Mouse (Mus musculus) erythroblast, embryonic 14.5 days (primary cell): ENCODE measurements around the gene Armh3.

Source experiments
- GATA1 ChIP-seq: IDR thresholded peaks from 2 replicates; pipeline ENCODE4 v1.6.1; 2012; ENCODE audit warnings: low read length, inconsistent platforms, mixed read lengths
- TAL1 ChIP-seq: IDR thresholded peaks from 3 replicates; pipeline ENCODE4 v1.6.1; 2012; ENCODE audit warnings: low read length, inconsistent platforms, mixed read lengths

DNA sequence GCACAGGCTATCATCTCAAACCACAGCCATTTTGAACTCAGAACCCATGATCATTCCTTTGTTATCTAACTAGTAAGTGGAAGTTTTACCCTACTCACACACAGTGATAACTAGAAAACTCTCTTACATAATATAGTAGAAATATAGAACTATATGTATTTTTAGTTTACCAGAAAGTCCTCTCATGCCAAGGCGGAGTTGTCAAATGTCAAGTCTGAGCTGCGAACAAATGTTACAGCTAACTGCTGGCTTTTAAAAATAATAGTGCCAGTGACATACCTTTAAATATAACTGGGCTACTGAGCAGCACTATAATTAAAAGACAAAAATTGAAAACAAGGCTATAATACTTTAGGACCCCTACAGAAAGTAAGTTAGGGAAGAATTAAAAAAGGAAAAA is 51.0 kb downstream of the Armh3 start:
- TF ChIP-seq GATA1 = no peak
- TF ChIP-seq TAL1 = no peak
